Mouse (Mus musculus) left cerebral cortex, adult 18-20 months (tissue): Measurements from ENCODE around the gene Stxbp3. TPM values are rescaled to one million over a fixed set of nuclear protein-coding genes. Genes with fewer than 3 reads are reported as not detected.

Experiments
- DNase-seq, 2 experiments: peaks; one replicate each; pipeline ENCODE4 v3.0.0; 2021 to 2022; ENCODE audit warnings: low spot score in 2 of 2, mixed read lengths in 1 of 2
- total RNA-seq, 2 experiments: library from RNA; stranded (reverse); gene quantifications; 2 replicates each; pipeline ENCODE4 v1.2.3; 2021

Stxbp3 gene
- total RNA-seq, 2 experiments from 2014 or later = 19.3 to 19.9 TPM

- no peak for DNase-seq
These were observed 72.9 kb downstream of the Stxbp3 start for GRCm38 (mm10) chr3:108767416-108767815.

GRCm38 (mm10) chr3:108766943-108767342, 73.4 kb downstream of the Stxbp3 start:
- no peak for DNase-seq

- no peak for DNase-seq
These were observed 74.8 kb downstream of the Stxbp3 start for GRCm38 (mm10) chr3:108765476-108765875.

- DNase-seq = no peak
These were observed 75.3 kb downstream of the Stxbp3 start for GRCm38 (mm10) chr3:108764976-108765375.

- DNase-seq = no peak
These were observed 76.6 kb downstream of the Stxbp3 start for GRCm38 (mm10) chr3:108763691-108764090.

GRCm38 (mm10) chr3:108762597-108763111, 77.7 kb downstream of the Stxbp3 start:
- DNase-seq = peak; percentile 19 to 50

- no peak for DNase-seq
These were observed 80.5 kb downstream of the Stxbp3 start for GRCm38 (mm10) chr3:108759566-108760420.

GRCm38 (mm10) chr3:108757570-108757969, 82.8 kb downstream of the Stxbp3 start:
- DNase-seq = no peak

GRCm38 (mm10) chr3:108756131-108756530, 84.2 kb downstream of the Stxbp3 start:
- DNase-seq = no peak

- no peak for DNase-seq
These were observed 84.8 kb downstream of the Stxbp3 start for GRCm38 (mm10) chr3:108755542-108755941.

GRCm38 (mm10) chr3:108754541-108754940, 85.8 kb downstream of the Stxbp3 start:
- DNase-seq = no peak

GRCm38 (mm10) chr3:108751691-108752090, 88.6 kb downstream of the Stxbp3 start:
- DNase-seq = no peak

- DNase-seq = no peak
These were observed 89.3 kb downstream of the Stxbp3 start for GRCm38 (mm10) chr3:108751061-108751460.

GRCm38 (mm10) chr3:108744060-108744459, 96.3 kb downstream of the Stxbp3 start:
- no peak for DNase-seq

Other genes starting within 250 kb of the Stxbp3 start
- gene Wdr47, start 249.2 kb downstream of the Stxbp3 start, total RNA-seq = 100 to 1,000 TPM; 123 to 138 TPM
- 10 to 100 TPM; 29.2 to 31.2 TPM for gene Clcc1, start 186.6 kb downstream of the Stxbp3 start, total RNA-seq
- 10 to 100 TPM; 14.7 to 18.8 TPM for gene Gpsm2, start 118.2 kb downstream of the Stxbp3 start, total RNA-seq
- under 1 TPM in 1 of 2 experiments, not detected in 1; 0.12 TPM for gene Aknad1, start 100.9 kb downstream of the Stxbp3 start, total RNA-seq
- gene Fndc7, start 49.5 kb upstream of the Stxbp3 start, total RNA-seq = under 1 TPM; 0.07 to 0.42 TPM
- 10 to 100 TPM; 40.2 to 43.5 TPM for gene Prpf38b, start 71.2 kb upstream of the Stxbp3 start, total RNA-seq
- 1 to 10 TPM; 1.7 to 2.3 TPM for gene Henmt1, start 99.3 kb upstream of the Stxbp3 start, total RNA-seq
- not detected for gene Gm9857, start 99.9 kb upstream of the Stxbp3 start, total RNA-seq
- 10 to 100 TPM; 32.5 to 34.8 TPM for gene Fam102b, start 187.1 kb upstream of the Stxbp3 start, total RNA-seq
- not detected for gene Slc25a54, start 239.9 kb upstream of the Stxbp3 start, total RNA-seq